Mouse (Mus musculus): ENCODE measurements around the gene Gm10644.

- TF ChIP-seq CTCF (IDR thresholded peaks at IDR 0.05; ENCODE audit: low read depth, low read length) (no peak), POLR2AphosphoS5 (IDR thresholded peaks at IDR 0.05; ENCODE audit: insufficient replicate concordance, low read depth, low read length) (no peak), TAL1 (conservative IDR thresholded peaks at IDR 0.05; ENCODE audit: low read depth, low read length) (no peak), GATA1 (IDR thresholded peaks at IDR 0.05; ENCODE audit: borderline replicate concordance, low read length) (no peak), GATA2 (IDR thresholded peaks at IDR 0.05; ENCODE audit: borderline replicate concordance, low read depth, low read length) (no peak)
Measured at GRCm38 (mm10) chr8:83996567-83997505, 41.8 kb upstream of the Gm10644 start.
